Mouse (Mus musculus) neural tube, embryonic 12.5 days (tissue): ENCODE measurements around the gene Aqp11. TPM values are rescaled to one million over a fixed set of nuclear protein-coding genes. Genes with fewer than 3 reads are reported as not detected.

Source experiments
- ATAC-seq: fragments of 200-750 bp; cut with Nextera tagmentation; 2 replicates; pipeline ENCODE4 v1.8.0; 2017; ENCODE audit warnings: low read depth, mild to moderate bottlenecking, moderate TSS enrichment, moderate library complexity; ENCODE audit not compliant: low FRiP score
- H3K27ac ChIP-seq: fragments of 300-500 bp; sonication (generic); 2 replicates; pipeline ENCODE4 v1.5.1; 2016
- H3K27me3 ChIP-seq: fragments of 300-500 bp; sonication (generic); replicated peaks from 2 replicates; pipeline ENCODE4 v1.6.1; 2016; ENCODE audit warnings: mild to moderate bottlenecking
- H3K36me3 ChIP-seq: fragments of 300-500 bp; sonication (generic); 2 replicates; pipeline ENCODE4 v1.6.1; 2016; ENCODE audit warnings: mild to moderate bottlenecking
- H3K4me1 ChIP-seq: fragments of 300-500 bp; sonication (generic); 2 replicates; pipeline ENCODE4 v1.6.1; 2016
- H3K4me2 ChIP-seq: fragments of 300-500 bp; sonication (generic); replicated peaks from 2 replicates; pipeline ENCODE4 v1.6.1; 2016; ENCODE audit warnings: mild to moderate bottlenecking
- H3K4me3 ChIP-seq: fragments of 300-500 bp; sonication (generic); 2 replicates; pipeline ENCODE4 v1.5.1; 2016
- H3K9ac ChIP-seq: fragments of 300-500 bp; sonication (generic); 2 replicates; pipeline ENCODE4 v1.6.1; 2016; ENCODE audit warnings: mild to moderate bottlenecking
- H3K9me3 ChIP-seq: fragments of 300-500 bp; sonication (generic); 2 replicates; pipeline ENCODE4 v1.6.1; 2016; ENCODE audit warnings: mild to moderate bottlenecking
- WGBS: fragments of 180-500 bp; shearing (Covaris S2); methylation state at CpG from one replicate; pipeline ENCODE4 v1.1.7; 2016; 5-methylcytosine and 5-hydroxymethylcytosine counted together
- polyA plus RNA-seq: library from polyadenylated mRNA; unstranded; fragments of >200 nt; fragmentation: Nextera tagmentation; extraction: Ambion mirVana; gene quantifications from 2 replicates; pipeline ENCODE4 v1.2.1, GENCODE M21; 2016

Gene Aqp11
- polyA plus RNA-seq, 1 experiment from 2014 or later = 7.3 TPM

- no peaks in the 10 kb centered on the region for H3K4me1 ChIP-seq
- H3K27me3 ChIP-seq = no peaks in the 10 kb centered on the region
- no peak overlapping the region for H3K27ac ChIP-seq
- H3K9me3 ChIP-seq = no peaks in the 10 kb centered on the region
- H3K4me3 ChIP-seq = no peak overlapping the region
- no peak for ATAC-seq
- H3K9ac ChIP-seq = no peak overlapping the region
- no peak overlapping the region for H3K4me2 ChIP-seq
- WGBS = 84% methylated on average over 5 of the region's 5 CpGs
- no peaks in the 10 kb centered on the region for H3K36me3 ChIP-seq
These were observed 27.9 kb upstream of the Aqp11 start for GRCm38 (mm10) chr7:97765963-97766347.

GRCm38 (mm10) chr7:97765181-97765962 lies 27.3 kb upstream of the Aqp11 start:
- Histone ChIP-seq H3K9me3 (no peaks in the 10 kb centered on the region), H3K27me3 (no peaks in the 10 kb centered on the region), H3K36me3 (no peaks in the 10 kb centered on the region), H3K9ac (no peak overlapping the region), H3K4me2 (no peak overlapping the region), H3K4me3 (no peak overlapping the region), H3K27ac (no peak overlapping the region), H3K4me1 (no peaks in the 10 kb centered on the region)
- ATAC-seq = no peak
- 91% methylated on average over 21 of the region's 21 CpGs for WGBS

GRCm38 (mm10) chr7:97764591-97764990 lies 26.5 kb upstream of the Aqp11 start:
- H3K4me3 ChIP-seq = no peak overlapping the region
- H3K27ac ChIP-seq = no peak overlapping the region
- 82% methylated on average over 11 of the region's 11 CpGs for WGBS
- H3K9me3 ChIP-seq = no peaks in the 10 kb centered on the region
- H3K4me2 ChIP-seq = no peak overlapping the region
- no peak overlapping the region for H3K9ac ChIP-seq
- H3K27me3 ChIP-seq = no peaks in the 10 kb centered on the region
- H3K4me1 ChIP-seq = no peaks in the 10 kb centered on the region
- no peaks in the 10 kb centered on the region for H3K36me3 ChIP-seq
- no peak for ATAC-seq

GRCm38 (mm10) chr7:97756967-97757881 lies 19.1 kb upstream of the Aqp11 start:
- Histone ChIP-seq H3K9ac (0 out of 2 replicates have a peak overlapping the region, but pooled peaks have one; percentile 17), H3K9me3 (no peaks in the 10 kb centered on the region), H3K4me3 (no peak overlapping the region)

GRCm38 (mm10) chr7:97749207-97750190 lies 11.4 kb upstream of the Aqp11 start:
- H3K27me3 ChIP-seq = no peaks in the 10 kb centered on the region
- no peaks in the 10 kb centered on the region for H3K36me3 ChIP-seq
- H3K4me3 ChIP-seq = no peak overlapping the region
- H3K4me1 ChIP-seq = peaks cover 12% of the 10 kb centered on the region
- no peak overlapping the region for H3K27ac ChIP-seq
- peak overlapping the region; percentile 37 for H3K4me2 ChIP-seq
- H3K9me3 ChIP-seq = no peaks in the 10 kb centered on the region
- no peak overlapping the region for H3K9ac ChIP-seq
- 28% methylated on average over 19 of the region's 19 CpGs for WGBS
- 0 out of 2 replicates have a peak, but pooled peaks have one; percentile 5 for ATAC-seq

More at GRCm38 (mm10) chr7:97756967-97757881, 19.1 kb upstream of the Aqp11 start:
- no peaks in the 10 kb centered on the region for H3K27me3 ChIP-seq
- peak overlapping the region; percentile 49 for H3K4me2 ChIP-seq
- 26% methylated on average over 18 of the region's 18 CpGs for WGBS
- H3K36me3 ChIP-seq = no peaks in the 10 kb centered on the region
- no peak overlapping the region; the same call in 1 of the 2 replicates for H3K27ac ChIP-seq
- peak; percentile 89 for ATAC-seq
- no peaks in the 10 kb centered on the region; the same call in 1 of the 2 replicates for H3K4me1 ChIP-seq

GRCm38 (mm10) chr7:97748527-97749206 lies 10.6 kb upstream of the Aqp11 start:
- WGBS = 66% methylated on average over 10 of the region's 10 CpGs
- H3K9me3 ChIP-seq = no peaks in the 10 kb centered on the region
- H3K4me2 ChIP-seq = peak overlapping the region; percentile 37
- 0 out of 2 replicates have a peak, but pooled peaks have one; percentile 25 for ATAC-seq
- H3K27me3 ChIP-seq = no peaks in the 10 kb centered on the region
- H3K27ac ChIP-seq = no peak overlapping the region
- H3K4me3 ChIP-seq = no peak overlapping the region
- H3K4me1 ChIP-seq = peaks cover 12% of the 10 kb centered on the region
- no peaks in the 10 kb centered on the region for H3K36me3 ChIP-seq
- H3K9ac ChIP-seq = no peak overlapping the region

- Histone ChIP-seq H3K9ac (no peak overlapping the region), H3K4me2 (0 out of 2 replicates have a peak overlapping the region, but pooled peaks have one; percentile 29), H3K27me3 (no peaks in the 10 kb centered on the region), H3K27ac (no peak overlapping the region), H3K4me1 (peaks cover 12% of the 10 kb centered on the region), H3K36me3 (no peaks in the 10 kb centered on the region), H3K9me3 (no peaks in the 10 kb centered on the region), H3K4me3 (no peak overlapping the region)
- 26% methylated on average over 28 of the region's 28 CpGs for WGBS
- ATAC-seq = peak; percentile 61; the same call in 1 of the 2 replicates
These were observed 9.9 kb upstream of the Aqp11 start for GRCm38 (mm10) chr7:97747787-97748497.

- no peak overlapping the region for H3K9ac ChIP-seq
- no peak overlapping the region for H3K4me3 ChIP-seq
- 82% methylated on average over 4 of the region's 4 CpGs for WGBS
- no peaks in the 10 kb centered on the region for H3K9me3 ChIP-seq
- no peaks in the 10 kb centered on the region for H3K36me3 ChIP-seq
- no peak overlapping the region for H3K27ac ChIP-seq
- H3K4me1 ChIP-seq = peaks cover 12% of the 10 kb centered on the region
- ATAC-seq = no peak
- H3K4me2 ChIP-seq = no peak overlapping the region
- no peaks in the 10 kb centered on the region for H3K27me3 ChIP-seq
These were observed 9.2 kb upstream of the Aqp11 start for GRCm38 (mm10) chr7:97747176-97747707.

- 19% methylated on average over 3 of the region's 3 CpGs for WGBS
- no peak overlapping the region for H3K9ac ChIP-seq
- no peak for ATAC-seq
- H3K4me1 ChIP-seq = peaks cover 15% of the 10 kb centered on the region
- no peaks in the 10 kb centered on the region for H3K36me3 ChIP-seq
- H3K9me3 ChIP-seq = no peaks in the 10 kb centered on the region
- no peak overlapping the region for H3K27ac ChIP-seq
- no peak overlapping the region for H3K4me3 ChIP-seq
- H3K4me2 ChIP-seq = no peak overlapping the region
- H3K27me3 ChIP-seq = no peaks in the 10 kb centered on the region
These were observed 7.2 kb upstream of the Aqp11 start for GRCm38 (mm10) chr7:97745299-97745698.

- Histone ChIP-seq H3K4me1 (peaks cover 16% of the 10 kb centered on the region), H3K9ac (no peak overlapping the region), H3K36me3 (no peaks in the 10 kb centered on the region), H3K4me2 (no peak overlapping the region), H3K9me3 (no peaks in the 10 kb centered on the region), H3K4me3 (no peak overlapping the region), H3K27ac (no peak overlapping the region), H3K27me3 (no peaks in the 10 kb centered on the region)
- ATAC-seq = no peak
- 30% methylated on average over 1 of the region's 1 CpGs for WGBS
These were observed 3.7 kb upstream of the Aqp11 start for GRCm38 (mm10) chr7:97741756-97742291.
